Mouse (Mus musculus): ENCODE results near the gene Zfp503.

The Zfp503 gene

GRCm38 (mm10) chr14:21967375-21968010 lies 21.9 kb downstream of the Zfp503 start:
- DNase-seq (ENCODE audit: low read depth), result no peak

GRCm38 (mm10) chr14:21966276-21966675 lies 23.1 kb downstream of the Zfp503 start:
- DNase-seq (ENCODE audit: low read depth), result no peak

DNA sequence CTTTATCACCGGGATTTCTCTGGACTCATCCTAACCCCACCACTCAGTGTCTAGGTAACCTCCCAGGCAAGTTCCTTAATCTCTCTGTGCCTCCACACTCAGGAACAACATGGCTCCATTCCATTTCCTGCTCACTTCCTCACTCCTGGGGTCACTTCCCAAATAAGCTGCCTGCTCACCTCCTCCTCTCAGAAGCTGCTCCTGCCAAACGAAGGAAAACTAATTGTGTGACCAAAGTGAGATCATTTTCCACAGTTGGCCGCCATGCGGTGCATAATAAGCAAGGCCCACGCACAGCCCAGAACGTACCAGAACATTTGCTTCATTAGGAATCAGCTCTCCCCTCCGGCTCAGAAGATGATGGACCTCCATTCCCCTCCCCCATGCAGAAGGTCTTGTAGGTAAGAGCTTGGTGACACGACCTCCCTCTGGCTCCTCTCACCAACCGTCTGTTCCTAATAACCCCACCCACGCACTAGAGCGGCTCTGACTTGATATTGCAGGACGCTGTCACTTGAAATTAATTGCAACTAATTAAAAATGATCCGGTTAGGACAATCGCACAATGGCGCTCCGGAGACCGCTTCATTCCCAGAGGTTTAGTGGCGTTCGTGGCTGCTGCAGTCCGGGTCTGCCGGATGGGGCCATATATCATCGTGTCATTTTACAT lies 26.9 kb downstream of the Zfp503 start:
- DNase-seq (ENCODE audit: low read depth), result no peak

- no peak for DNase-seq (ENCODE audit: low read depth)
Observed at GRCm38 (mm10) chr14:21959243-21959642, 30.2 kb downstream of the Zfp503 start.

GRCm38 (mm10) chr14:21958643-21959042 lies 30.8 kb downstream of the Zfp503 start:
- DNase-seq (ENCODE audit: low read depth), result no peak

DNA sequence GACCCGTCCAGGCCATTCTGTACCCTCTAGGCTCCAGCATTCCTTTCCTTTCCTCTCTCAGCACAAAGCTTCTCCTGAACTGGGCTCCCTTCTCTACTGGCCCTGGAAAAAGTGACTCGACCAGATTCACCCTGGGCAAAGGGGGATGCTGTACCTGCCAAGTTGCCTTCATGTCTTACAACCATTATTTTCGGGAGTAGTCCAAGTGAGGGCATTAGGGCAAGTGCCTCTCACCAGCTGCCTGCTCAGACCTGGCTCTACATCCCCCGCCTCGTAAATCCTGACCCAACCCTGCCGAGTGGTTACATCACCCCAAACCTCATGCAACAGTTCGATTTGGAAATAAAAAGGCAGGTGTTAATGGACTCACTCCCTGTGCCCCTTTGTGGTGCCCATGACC lies 36.9 kb downstream of the Zfp503 start:
- DNase-seq (ENCODE audit: low read depth), result no peak

GRCm38 (mm10) chr14:21951896-21952523 lies 37.4 kb downstream of the Zfp503 start:
- DNase-seq (ENCODE audit: low read depth), result no peak

DNA sequence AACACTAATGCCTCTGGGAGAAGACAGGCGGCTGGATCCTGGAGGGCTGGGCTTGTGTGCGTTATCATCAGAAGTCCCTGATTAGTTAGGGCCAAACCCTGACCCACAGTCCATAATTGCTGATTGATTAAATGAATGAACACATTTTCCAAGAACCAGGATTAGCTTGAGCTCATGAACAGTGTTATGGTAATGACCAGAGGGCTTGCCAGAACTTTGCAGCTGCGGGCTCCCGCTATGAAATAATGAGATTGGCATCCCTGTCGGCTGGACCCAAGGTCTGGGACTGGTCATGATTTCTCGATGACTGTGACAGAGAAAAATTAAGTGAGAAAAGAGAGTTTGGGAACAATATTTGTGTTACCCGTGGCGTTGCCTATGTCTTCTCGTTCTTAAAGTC lies 44.5 kb downstream of the Zfp503 start:
- DNase-seq (ENCODE audit: low read depth), result no peak

GRCm38 (mm10) chr14:21941581-21941980 lies 47.8 kb downstream of the Zfp503 start:
- DNase-seq (ENCODE audit: low read depth), result no peak

DNA sequence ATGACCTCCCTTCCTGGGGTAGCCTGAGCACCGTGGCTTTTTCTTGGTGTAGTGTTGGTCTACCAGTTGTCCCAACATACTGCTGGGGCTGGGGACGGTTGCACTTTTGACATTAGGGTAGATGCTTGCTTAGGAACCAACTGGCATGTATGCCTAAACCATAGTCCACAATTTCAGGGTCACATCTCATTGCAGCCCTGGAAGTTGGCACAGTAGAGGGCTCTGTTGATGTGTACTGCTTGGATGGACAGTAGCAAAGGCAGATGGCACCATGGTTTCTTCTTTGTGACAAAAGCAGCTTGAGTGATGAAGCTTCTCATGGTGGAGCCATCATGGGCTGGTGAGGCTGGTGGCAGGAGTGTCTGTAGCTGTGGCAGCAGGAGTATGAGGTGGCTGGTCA lies 52.3 kb downstream of the Zfp503 start:
- DNase-seq (ENCODE audit: low read depth), result no peak

DNA sequence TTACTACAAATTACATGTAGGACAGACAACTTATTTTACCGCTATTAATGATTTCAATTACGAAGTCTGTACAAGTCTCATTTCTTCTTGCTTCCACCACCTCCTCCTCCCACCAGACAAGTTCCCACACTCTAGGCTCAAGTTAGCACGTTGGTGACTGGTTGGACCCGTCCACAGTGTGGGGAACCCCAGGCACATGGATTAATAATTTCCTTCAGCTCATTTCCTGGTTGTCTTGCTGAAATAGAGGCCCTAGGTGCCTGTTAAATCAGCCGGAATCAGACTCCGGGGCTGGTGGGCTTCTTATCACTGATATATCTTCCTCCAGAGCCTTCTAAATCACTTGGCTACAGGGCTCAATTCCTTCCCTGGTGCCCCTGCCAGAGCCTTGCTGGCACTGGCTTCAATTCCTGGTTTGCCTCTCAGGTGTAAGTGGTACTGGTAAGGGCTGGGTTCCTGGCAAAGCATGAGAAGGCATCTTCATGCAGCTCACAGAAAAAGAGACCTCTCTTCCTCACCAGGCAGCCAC lies 53.2 kb downstream of the Zfp503 start:
- DNase-seq (ENCODE audit: low read depth), result no peak

All from c-Kit-positive CD71-negative TER-119-negative erythroid progenitor cells, embryonic 14.5 days (primary cell).